Mouse (Mus musculus): ENCODE results near the gene Btbd3. TPM values are rescaled to one million over a fixed set of nuclear protein-coding genes. Genes with fewer than 3 reads are reported as not detected.
A peak's percentile ranks its signal among the peaks of the same experiment; 100 is the strongest.
"Not testable (repeated sequence)": the region's sequence is repeated elsewhere in the genome, so short reads cannot be mapped to it uniquely, and the experiment has no call there.

The Btbd3 gene
- polyA plus RNA-seq, 1 experiment from 2014 or later, result 5.3 TPM

GRCm38 (mm10) chr2:138278853-138279640 lies 22.7 kb downstream of the Btbd3 start:
- no peak for DNase-seq (ENCODE audit: low spot score)

GRCm38 (mm10) chr2:138279641-138280040 lies 23.3 kb downstream of the Btbd3 start:
- DNase-seq (ENCODE audit: low spot score), result no peak

DNA sequence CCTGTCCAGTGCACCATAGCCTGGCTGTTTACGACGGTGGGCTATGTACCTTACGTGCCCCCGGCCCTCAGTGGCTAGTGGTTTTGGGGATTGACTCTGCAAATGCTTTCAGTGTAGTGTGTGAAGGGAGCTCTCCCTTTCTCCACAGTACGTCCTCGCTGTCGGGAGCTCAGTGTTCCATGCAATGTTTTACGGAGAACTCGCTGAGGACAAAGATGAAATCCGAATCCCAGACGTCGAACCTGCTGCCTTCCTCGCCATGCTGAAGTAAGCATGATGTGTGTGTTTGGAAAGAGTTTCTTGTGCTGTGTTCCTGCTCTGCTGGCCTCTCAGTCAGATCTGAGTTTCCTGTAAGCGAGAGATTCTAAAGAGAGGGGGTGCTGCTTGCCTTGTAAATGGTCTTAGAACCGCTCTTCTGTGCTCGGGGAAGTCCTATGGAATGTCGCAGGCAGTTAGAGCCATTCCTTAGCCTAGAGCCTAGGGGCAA lies 23.9 kb downstream of the Btbd3 start:
- no peak for DNase-seq (ENCODE audit: low spot score)

DNA sequence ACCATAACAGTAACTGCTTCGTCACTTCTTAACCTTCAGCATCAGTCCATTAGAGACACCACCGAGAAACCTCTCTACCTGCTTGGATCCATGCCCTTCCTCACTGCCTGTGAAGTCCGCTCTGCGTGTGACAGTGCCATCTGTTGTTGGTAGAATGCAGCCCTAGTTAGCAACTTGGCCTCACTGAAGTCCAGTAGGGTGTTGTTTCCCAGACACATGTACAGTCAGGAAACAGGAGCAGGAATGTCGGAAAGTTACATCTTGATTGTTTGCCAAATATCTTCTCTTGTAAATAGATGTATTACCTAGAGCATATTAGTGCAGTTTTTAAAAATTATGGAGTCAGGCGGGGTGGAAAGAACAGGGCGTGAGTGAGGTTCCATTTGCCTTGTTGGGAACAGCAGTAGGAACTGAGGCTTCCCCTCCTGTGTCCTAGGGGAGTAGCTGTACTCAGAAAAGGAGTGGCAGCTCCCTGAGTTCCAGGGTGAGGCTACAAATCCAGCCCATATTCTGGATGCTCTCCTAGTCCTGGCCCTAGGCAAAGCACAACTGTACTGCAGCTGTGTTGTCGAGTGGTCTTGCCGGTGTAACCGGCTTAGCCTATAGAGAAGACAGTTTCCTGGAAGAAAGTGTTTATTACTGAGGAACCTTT lies 25.3 kb downstream of the Btbd3 start:
- DNase-seq (ENCODE audit: low spot score), result no peak

GRCm38 (mm10) chr2:138283372-138283771 lies 27.0 kb downstream of the Btbd3 start:
- DNase-seq (ENCODE audit: low spot score), result no peak

DNA sequence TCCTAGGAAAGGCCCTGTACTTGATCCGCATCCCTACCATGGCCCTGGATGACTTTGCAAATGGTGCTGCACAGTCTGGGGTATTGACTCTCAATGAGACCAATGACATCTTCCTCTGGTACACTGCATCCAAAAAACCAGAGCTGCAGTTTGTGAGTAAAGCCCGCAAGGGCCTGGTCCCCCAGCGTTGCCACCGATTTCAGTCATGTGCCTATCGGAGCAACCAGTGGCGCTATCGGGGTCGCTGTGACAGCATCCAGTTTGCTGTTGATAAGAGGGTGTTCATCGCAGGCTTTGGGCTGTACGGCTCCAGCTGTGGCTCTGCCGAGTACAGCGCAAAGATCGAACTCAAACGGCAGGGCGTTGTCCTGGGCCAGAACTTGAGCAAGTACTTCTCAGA lies 27.5 kb downstream of the Btbd3 start:
- DNase-seq (ENCODE audit: low spot score), result no peak

DNA sequence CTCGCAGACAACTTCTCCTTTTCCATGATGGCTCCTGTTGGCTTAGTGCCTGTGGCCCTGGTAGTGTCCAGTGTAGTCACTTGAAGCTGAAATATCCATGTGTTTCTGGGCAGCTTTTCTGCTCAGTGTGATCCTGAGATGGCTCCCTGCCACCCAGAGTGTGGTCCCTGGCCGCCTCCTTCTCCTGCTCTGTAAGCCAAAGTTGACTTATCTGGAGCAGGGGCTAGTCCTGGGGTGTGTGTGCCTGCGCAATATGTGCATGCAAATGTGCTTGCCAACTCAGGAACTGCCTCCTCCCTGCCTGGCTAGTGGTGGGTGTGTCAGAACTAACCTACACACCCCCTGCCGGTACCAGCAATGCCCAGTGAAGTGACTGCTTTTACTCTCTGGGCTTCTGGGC lies 29.4 kb downstream of the Btbd3 start:
- DNase-seq (ENCODE audit: low spot score), result no peak

- no peak for DNase-seq (ENCODE audit: low spot score)
Measured at GRCm38 (mm10) chr2:138290154-138290553, 33.8 kb downstream of the Btbd3 start.

DNA sequence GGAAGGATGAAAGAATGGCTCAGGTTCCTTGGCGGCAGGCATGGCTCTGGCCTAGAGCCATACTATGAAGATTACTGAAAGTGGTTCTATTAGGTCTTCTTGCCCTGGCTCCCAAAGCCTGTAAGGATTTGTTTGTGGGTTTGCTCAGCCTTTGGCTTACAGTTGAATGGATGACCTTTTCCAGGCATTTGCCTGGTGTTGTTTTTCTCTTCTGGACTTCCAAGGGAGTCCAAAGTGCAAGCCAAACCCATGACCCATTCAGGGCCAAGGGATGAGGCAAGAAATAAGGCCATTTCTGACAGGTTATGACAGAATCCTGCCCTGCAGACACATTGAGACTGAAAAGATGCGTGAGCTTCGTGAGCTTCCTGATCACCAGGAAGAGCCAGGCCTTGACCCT lies 37.9 kb downstream of the Btbd3 start:
- no peak for DNase-seq (ENCODE audit: low spot score)

DNA sequence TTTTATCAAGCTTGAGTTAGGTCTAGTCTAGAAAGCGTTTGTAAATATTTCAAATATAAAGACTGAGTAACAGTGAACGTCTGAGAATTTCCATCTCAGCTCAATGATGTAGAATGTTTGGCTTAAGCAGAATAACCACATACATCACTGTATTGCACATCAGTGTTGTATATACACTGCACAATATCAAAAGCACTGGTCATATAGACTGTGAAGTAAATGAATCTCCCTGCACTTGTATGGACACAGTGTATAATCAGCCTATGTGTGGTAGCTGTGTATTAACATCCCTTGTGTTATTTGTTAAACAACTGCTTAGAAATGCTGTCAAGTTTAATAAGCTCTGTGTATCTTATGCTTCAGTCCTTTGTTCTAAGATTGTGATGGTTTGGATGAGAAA lies 49.9 kb downstream of the Btbd3 start:
- no peak for DNase-seq (ENCODE audit: low spot score)

DNA sequence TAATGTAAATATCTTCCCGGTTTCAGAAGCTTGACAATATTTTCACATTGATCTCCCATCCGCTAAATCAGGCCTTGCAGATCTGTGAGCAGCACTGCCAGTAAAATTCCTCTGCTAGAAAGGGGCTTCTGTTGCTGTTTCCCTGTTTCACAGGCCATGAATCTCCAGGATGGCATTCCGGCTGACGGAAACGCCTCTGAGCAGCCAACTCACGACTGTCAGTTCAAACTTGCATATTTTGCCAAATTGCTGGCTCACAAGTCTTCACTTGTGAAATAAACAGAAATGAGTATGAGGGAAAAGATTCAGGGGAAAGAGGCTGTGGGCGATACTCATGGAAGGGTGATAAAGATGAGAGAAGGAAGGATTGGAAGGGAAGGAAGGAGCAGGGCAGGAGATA lies 59.3 kb downstream of the Btbd3 start:
- no peak for DNase-seq (ENCODE audit: low spot score)

DNA sequence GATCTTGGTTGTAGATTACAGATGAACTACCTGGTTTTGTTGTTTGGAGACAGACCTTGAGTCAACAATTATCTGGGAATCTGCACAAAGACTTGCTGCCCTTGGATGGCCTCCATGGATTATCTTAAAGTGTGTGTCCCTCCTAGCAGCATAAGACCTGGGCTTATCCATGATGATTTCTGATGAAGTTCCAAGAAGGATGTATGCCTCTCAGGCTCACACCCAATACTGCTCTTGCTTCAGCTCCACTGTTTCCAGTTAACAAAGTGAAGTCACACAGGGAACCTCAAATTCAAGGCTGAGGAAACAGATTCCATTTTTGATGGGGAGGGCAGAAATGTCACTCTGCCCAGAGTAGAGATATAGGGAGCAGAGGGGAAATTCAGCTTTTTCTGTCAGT lies 64.0 kb downstream of the Btbd3 start:
- no peak for DNase-seq (ENCODE audit: low spot score)

GRCm38 (mm10) chr2:138321041-138321481 lies 64.7 kb downstream of the Btbd3 start:
- DNase-seq (ENCODE audit: low spot score), result peak; percentile 5

DNA sequence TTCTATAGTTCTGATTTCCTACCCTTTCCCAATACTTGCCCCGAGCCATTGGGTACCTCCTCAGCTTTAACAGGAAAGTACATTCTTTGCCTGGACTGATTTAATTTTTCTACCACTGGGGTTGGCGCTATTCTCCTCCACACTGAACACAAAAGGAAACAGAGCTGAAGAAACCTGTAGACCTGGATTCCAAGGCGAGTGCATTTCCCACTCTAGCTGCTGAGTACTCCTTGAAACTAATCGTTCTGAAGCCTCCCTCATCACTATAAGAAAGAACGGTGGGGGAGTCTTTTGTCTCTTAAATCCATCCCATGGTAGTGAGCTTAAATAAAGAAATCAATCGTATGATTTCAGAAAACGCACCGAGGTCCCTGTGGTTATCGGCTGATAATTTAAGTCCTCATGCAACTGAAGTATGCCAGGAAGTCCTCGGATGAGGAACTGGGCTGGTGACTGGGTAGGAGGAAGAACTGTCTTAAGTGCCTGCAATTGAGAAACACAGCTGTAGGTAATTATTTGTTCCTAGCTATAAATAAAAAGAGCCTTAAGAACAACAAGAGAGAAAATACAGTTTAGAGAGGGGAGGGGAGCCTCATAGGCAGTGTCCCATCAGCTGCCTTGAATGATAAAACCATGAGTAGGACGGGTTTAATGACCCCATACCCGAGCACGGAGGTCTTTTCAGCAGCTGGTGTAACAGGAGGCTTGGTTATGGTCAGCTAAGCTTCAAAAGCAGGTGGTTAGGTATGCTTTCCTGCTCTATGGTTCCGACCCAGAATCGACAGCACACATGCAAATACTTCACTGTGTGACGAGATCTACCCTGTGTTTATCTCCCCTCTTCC lies 66.1 kb downstream of the Btbd3 start:
- DNase-seq (ENCODE audit: low spot score), result no peak

- no peak for DNase-seq (ENCODE audit: low spot score)
Measured at GRCm38 (mm10) chr2:138326367-138326766, 70.0 kb downstream of the Btbd3 start.

DNA sequence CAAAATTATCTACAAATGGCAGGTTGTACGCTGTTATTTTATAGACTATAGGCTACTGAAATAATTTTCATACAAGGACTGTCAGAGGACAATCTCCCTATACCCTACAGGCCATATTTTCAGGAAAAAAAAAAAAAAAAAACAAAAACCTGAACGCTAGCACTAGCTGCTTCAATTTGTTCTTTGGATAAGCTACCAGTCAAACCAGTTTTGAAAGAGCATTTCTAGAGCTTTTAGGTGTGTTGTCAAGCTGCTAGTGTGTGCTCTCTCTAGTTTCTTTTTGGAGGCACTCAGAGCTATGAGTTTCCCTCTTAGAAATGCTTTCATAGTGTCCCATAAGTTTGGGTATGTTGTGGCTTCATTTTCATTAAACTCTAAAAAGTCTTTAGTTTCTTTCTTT lies 77.8 kb downstream of the Btbd3 start:
- not testable (repeated sequence) for DNase-seq (ENCODE audit: low spot score)

- DNase-seq (ENCODE audit: low spot score), result no peak
Measured at GRCm38 (mm10) chr2:138337886-138338494, 81.6 kb downstream of the Btbd3 start.

DNA sequence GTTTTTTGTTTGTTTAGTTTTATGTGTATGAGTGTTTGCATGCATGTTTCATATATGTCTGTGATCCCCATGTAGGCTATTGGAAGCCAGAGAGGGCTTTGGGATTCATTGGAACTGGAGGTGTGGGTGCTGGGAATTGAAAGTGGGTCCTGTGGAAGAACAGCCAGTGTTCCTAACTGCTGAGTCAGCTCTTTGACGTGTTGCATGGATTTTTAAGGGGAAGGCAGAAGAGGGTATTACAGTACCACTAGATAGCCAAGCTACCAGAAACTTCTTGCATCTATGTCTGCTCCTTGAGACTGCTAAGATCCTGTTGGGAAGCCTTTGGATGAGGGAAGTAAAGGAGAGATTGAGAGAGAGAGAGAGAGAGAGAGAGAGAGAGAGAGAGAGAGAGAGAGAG lies 82.2 kb downstream of the Btbd3 start:
- no peak for DNase-seq (ENCODE audit: low spot score)

DNA sequence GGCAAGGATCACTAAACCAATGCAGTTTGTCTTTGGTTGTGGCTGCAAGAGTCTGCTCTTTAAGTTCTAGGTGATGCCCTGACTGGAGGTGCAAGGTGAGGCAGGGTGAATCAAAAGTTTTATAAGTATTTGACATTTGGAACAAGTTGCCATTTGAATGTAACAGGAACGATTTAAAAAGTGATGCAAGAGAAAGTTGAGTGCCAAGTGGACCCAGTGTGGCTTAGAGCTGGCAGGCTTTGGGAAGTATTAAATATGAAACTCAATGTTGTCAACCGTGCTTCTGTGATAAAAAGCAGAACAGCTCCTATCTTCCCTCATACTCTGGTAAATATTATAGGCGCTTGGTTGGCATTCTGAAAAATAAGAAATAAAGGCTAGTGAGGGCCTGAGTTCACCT lies 99.0 kb downstream of the Btbd3 start:
- DNase-seq (ENCODE audit: low spot score), result no peak

- no peak for DNase-seq (ENCODE audit: low spot score)
Measured at GRCm38 (mm10) chr2:138362474-138362873, 106.1 kb downstream of the Btbd3 start.

- no peak for DNase-seq (ENCODE audit: low spot score)
Measured at GRCm38 (mm10) chr2:138365391-138365790, 109.0 kb downstream of the Btbd3 start.

Measured in thymus, postnatal 0 days (tissue).